Mouse (Mus musculus) C2C12 (cell line): Measurements from ENCODE around the gene Mindy4. TPM values are rescaled to one million over a fixed set of nuclear protein-coding genes. Genes with fewer than 3 reads are reported as not detected.

Experiments used
- H3K27me3 ChIP-seq: one replicate; pipeline ENCODE4 v1.6.1; 2011; ENCODE audit not compliant: control insufficient read depth, insufficient read depth, insufficient read length
- H3K36me3 ChIP-seq: one replicate; pipeline ENCODE4 v1.6.1; 2011; ENCODE audit not compliant: control insufficient read depth, insufficient read depth
- H3K4me3 ChIP-seq: one replicate; pipeline ENCODE4 v1.5.1; 2011; ENCODE audit warnings: mild to moderate bottlenecking, control low read depth; ENCODE audit not compliant: poor library complexity, insufficient read depth, severe bottlenecking
- H3K79me2 ChIP-seq: one replicate; pipeline ENCODE4 v1.6.1; 2011; ENCODE audit not compliant: control insufficient read depth, insufficient read depth
- H3K79me3 ChIP-seq: one replicate; pipeline ENCODE4 v1.6.1; 2011; ENCODE audit warnings: low read depth, control low read depth
- H3ac ChIP-seq: one replicate; pipeline ENCODE3; 2011; ENCODE audit warnings: low read depth; ENCODE audit not compliant: control insufficient read depth, insufficient read length
- CEBPB ChIP-seq: IDR thresholded peaks from one replicate; pipeline ENCODE4 v1.6.1; 2011; ENCODE audit warnings: low read depth, mild to moderate bottlenecking, control low read depth, moderate library complexity
- CTCF ChIP-seq: IDR thresholded peaks from one replicate; pipeline ENCODE4 v1.5.1; 2011; ENCODE audit not compliant: control insufficient read depth, insufficient read depth, insufficient read length
- FOSL1 ChIP-seq: IDR thresholded peaks from one replicate; pipeline ENCODE4 v1.8.0; 2011; ENCODE audit warnings: mild to moderate bottlenecking, low read length; ENCODE audit not compliant: poor library complexity, insufficient read depth, severe bottlenecking
- MAX ChIP-seq: IDR thresholded peaks from one replicate; pipeline ENCODE4 v1.6.1; 2011; ENCODE audit warnings: mild to moderate bottlenecking, control low read depth
- MYOD1 ChIP-seq: IDR thresholded peaks from one replicate; pipeline ENCODE4 v1.6.1; 2011; ENCODE audit warnings: low read depth; ENCODE audit not compliant: control insufficient read depth, insufficient read length
- MYOG ChIP-seq: IDR thresholded peaks from one replicate; pipeline ENCODE4 v1.6.1; 2011; ENCODE audit not compliant: control insufficient read depth, insufficient read length; ENCODE audit errors: extremely low read depth
- USF1 ChIP-seq: IDR thresholded peaks from one replicate; pipeline ENCODE4 v1.6.1; 2011; ENCODE audit warnings: low read depth, mild to moderate bottlenecking, control low read depth, moderate library complexity
- polyA plus RNA-seq: library from polyadenylated mRNA; unstranded; fragments of >200 nt; fragmentation: generic; extraction: Trizol; gene quantifications from one replicate; pipeline ENCODE4 v1.2.1, GENCODE M21; 2012; ENCODE audit warnings: missing spikeins

The Mindy4 gene
- polyA plus RNA-seq, 1 experiment = 2.6 TPM

DNA sequence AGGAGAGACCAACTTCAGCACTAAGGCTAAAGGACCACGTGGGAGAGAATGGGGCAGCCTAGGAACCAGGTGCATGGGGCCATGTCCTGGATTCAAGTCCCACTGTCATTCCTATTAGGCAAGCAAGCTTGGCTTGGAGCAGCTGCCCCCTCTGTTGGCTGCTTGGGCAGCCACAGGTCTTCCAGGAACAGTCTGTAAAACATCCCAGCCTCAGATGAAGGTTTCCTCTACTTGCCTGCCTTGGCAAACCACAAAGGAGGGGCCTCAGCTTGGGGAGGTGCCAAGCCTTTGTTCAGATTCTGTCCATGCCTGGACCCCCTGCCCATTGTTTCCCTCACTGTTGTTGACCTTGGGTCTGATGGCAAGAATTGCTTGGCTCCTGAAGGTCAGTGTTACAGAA is 121.6 kb downstream of the Mindy4 start:
- no peak overlapping the region for H3K4me3 ChIP-seq
- no peaks in the 10 kb centered on the region for H3K79me2 ChIP-seq
- H3ac ChIP-seq = no peak overlapping the region
- TF ChIP-seq MYOG = no peak
- TF ChIP-seq USF1 = no peak
- no peak for TF ChIP-seq CTCF
- TF ChIP-seq CEBPB = no peak
- H3K27me3 ChIP-seq = no peaks in the 10 kb centered on the region
- no peaks in the 10 kb centered on the region for H3K79me3 ChIP-seq
- H3K36me3 ChIP-seq = no peaks in the 10 kb centered on the region

DNA sequence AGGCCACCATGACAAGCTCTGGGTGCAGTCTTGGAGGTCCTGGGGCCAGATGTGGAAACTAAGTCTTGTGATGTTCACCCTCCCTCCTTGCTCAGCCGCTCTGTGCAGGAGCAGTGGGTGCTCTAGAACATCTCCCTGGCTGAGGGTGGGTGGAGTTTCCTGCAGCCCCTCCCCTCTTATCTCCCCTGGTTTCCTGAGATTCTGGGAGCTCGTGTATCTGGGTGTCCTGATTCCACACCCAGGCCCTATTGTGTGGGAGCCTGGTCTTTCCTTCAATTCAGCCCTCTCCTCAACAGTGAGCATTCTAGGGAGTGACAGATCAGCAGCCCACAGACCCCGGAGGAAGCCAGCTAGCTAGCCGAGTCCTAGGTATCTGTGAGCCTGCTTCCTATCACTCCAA is 123.1 kb downstream of the Mindy4 start:
- H3K79me3 ChIP-seq = no peaks in the 10 kb centered on the region
- no peak for TF ChIP-seq USF1

DNA sequence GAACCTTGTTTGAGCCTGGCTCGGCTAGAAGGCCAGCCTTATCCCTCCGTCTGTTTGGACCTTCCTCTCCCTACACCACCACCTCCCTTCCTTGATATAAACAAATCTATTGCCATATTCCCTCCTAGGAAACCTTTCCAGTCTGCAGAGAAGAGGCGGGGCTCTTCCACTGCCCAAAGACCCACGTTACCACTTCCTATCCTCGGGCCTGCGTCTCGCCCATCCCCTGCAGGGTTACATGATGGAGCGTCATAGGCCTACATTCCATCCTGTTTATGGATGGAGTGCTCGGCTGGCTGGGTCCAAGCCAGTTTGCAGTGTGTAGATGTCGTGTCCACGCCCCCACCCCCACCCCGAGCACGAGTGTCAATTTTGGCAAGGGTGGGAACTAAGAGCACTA is 124.1 kb downstream of the Mindy4 start:
- Histone ChIP-seq H3K79me2 (no peaks in the 10 kb centered on the region), H3K36me3 (no peaks in the 10 kb centered on the region), H3ac (no peak overlapping the region), H3K4me3 (no peak overlapping the region), H3K79me3 (no peaks in the 10 kb centered on the region), H3K27me3 (no peaks in the 10 kb centered on the region)
- TF ChIP-seq MYOD1 = no peak
- TF ChIP-seq CTCF = no peak
- no peak for TF ChIP-seq MAX
- no peak for TF ChIP-seq FOSL1
- TF ChIP-seq USF1 = no peak
- TF ChIP-seq CEBPB = no peak
- TF ChIP-seq MYOG = no peak

More for the DNA sequence above, 123.1 kb downstream of the Mindy4 start:
- Histone ChIP-seq H3K4me3 (no peak overlapping the region), H3K79me2 (no peaks in the 10 kb centered on the region), H3ac (no peak overlapping the region), H3K36me3 (no peaks in the 10 kb centered on the region), H3K27me3 (no peaks in the 10 kb centered on the region)

DNA sequence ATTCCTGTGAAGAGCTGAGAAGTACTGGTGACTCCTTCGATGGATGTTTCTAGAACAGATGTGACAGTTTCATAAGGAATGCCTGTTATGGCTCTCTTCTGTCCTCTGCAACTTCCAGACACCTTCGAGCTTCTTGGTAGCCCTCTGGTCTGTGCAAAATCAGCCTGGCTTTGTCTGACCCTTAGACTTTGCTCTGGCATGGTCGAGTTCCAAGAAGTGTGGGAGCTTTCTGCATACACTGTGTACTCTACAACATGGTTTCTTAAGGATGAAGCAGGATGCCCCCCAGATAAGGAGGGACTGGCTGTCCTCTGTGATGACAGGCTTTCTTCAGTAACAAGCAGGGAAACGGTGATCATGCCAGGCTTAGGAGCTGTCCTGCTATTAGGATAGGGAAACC is 125.0 kb downstream of the Mindy4 start:
- Histone ChIP-seq H3K79me2 (no peaks in the 10 kb centered on the region), H3ac (no peak overlapping the region), H3K79me3 (no peaks in the 10 kb centered on the region), H3K36me3 (no peaks in the 10 kb centered on the region), H3K4me3 (no peak overlapping the region), H3K27me3 (no peaks in the 10 kb centered on the region)
- no peak for TF ChIP-seq MAX

DNA sequence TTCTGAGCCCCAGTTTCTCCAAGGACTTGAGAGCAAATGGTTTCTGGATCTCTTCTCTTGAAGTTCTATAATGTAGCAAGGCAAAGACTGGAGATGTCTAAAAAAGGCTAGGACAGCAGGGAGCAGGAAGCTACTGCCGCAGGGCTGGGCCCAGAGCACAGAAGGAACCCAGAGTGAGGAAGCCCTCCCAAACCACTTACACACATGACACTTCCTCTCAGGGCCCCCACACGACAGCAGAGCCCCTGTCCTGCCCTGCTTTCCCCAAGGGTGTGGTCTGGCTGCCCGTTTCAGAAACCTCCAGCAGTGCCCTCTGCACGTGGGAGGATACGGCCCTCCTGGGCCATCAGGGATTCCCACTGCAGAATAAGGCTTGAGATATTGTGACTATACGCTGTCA is 128.1 kb downstream of the Mindy4 start:
- TF ChIP-seq FOSL1 = no peak
- TF ChIP-seq USF1 = no peak
- no peak for TF ChIP-seq CTCF
- TF ChIP-seq MAX = no peak
- TF ChIP-seq MYOG = no peak
- TF ChIP-seq MYOD1 = no peak
- TF ChIP-seq CEBPB = no peak
- Histone ChIP-seq H3K4me3 (no peak overlapping the region), H3K27me3 (no peaks in the 10 kb centered on the region), H3ac (no peak overlapping the region), H3K79me2 (peaks cover under 1% of the 10 kb centered on the region), H3K36me3 (no peaks in the 10 kb centered on the region), H3K79me3 (no peaks in the 10 kb centered on the region)

DNA sequence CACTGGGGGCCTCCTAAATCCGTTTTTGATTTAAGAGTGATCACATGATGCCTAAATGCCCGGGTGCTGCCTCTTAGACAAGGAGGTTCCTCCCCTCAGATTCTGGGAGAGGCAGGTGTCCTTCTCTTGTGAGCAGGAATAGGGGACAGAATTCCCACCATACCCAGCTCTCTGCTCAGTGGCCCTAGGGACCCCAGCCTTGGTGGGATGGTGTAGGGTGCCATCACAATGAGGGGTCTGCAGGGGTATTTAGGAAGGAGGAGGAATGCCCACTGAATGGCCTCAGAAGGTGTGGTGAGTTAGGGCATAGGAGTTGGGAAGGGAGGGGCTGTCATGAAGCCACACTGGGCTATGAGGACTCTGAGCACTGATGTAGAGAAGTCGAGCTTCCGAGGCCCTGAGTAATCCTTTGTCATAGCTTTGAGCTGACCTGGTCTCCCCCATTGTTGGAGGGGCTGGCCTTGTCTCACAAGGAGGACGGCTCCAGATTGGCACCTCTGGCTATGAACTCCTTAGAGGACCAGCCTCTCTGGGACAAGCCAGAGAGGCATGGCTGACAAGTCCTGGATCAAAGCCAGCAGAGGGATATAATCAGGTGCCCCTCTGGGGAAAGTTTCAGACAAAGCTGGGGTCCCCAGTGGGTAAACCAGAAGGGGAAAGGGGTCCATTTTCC is 129.1 kb downstream of the Mindy4 start:
- Histone ChIP-seq H3ac (no peak overlapping the region), H3K27me3 (no peaks in the 10 kb centered on the region), H3K79me3 (peaks cover 6% of the 10 kb centered on the region), H3K4me3 (no peak overlapping the region), H3K36me3 (no peaks in the 10 kb centered on the region), H3K79me2 (peaks cover 10% of the 10 kb centered on the region)
- no peak for TF ChIP-seq MAX
- no peak for TF ChIP-seq CEBPB
- no peak for TF ChIP-seq MYOD1
- TF ChIP-seq CTCF = no peak
- no peak for TF ChIP-seq FOSL1
- no peak for TF ChIP-seq USF1
- TF ChIP-seq MYOG = no peak
